Mouse (Mus musculus): ENCODE measurements around the gene Slitrk2. TPM values are rescaled to one million over a fixed set of nuclear protein-coding genes. Genes with fewer than 3 reads are reported as not detected.

Gene Slitrk2
- 0.10 and 0.36 TPM in 2 replicates for polyA plus RNA-seq (2016; fragmentation: Nextera tagmentation; extraction: Ambion mirVana)

GRCm38 (mm10) chrX:66648911-66649620, at the start of gene Slitrk2:
TSS of gene Slitrk2 (plus strand) at chrX:66649318.
- Histone ChIP-seq H3K4me3 (peak within 1 kb of the TSS; percentile 44), H3K27me3 (ENCODE audit: low read depth, poor library complexity, severe bottlenecking) (peaks cover 43% of the 10 kb centered on the region), H3K36me3 (no peaks in the 10 kb centered on the region), H3K4me1 (0 out of 2 replicates have a peak, but pooled peaks cover 4% of the 10 kb centered on the region), H3K27ac (no peak within 1 kb of the TSS), H3K9me3 (replicated peaks) (no peaks in the 10 kb centered on the region)
- DNase-seq (ENCODE audit: low spot score): peak; percentile 36
- WGBS: 9% methylated on average over 25 of the region's 25 CpGs

- no peak overlapping the region for H3K27ac ChIP-seq
- H3K9me3 ChIP-seq (replicated peaks): no peaks in the 10 kb centered on the region
- no peaks in the 10 kb centered on the region for H3K27me3 ChIP-seq (ENCODE audit: low read depth, poor library complexity, severe bottlenecking)
- no peaks in the 10 kb centered on the region for H3K4me1 ChIP-seq
- H3K4me3 ChIP-seq: no peak overlapping the region
- DNase-seq (ENCODE audit: low spot score): no peak
- H3K36me3 ChIP-seq: no peaks in the 10 kb centered on the region
- 88% methylated on average over 3 of the region's 3 CpGs for WGBS
Observed at GRCm38 (mm10) chrX:66605490-66605889, 43.6 kb upstream of the Slitrk2 start.

- H3K27ac ChIP-seq: no peak overlapping the region
- peak; percentile 43 for DNase-seq (ENCODE audit: low spot score)
- 0 out of 2 replicates have a peak, but pooled peaks cover 4% of the 10 kb centered on the region for H3K4me1 ChIP-seq
- H3K36me3 ChIP-seq: no peaks in the 10 kb centered on the region
- WGBS: 11% methylated on average over 14 of the region's 21 CpGs
- peaks cover 62% of the 10 kb centered on the region for H3K27me3 ChIP-seq (ENCODE audit: low read depth, poor library complexity, severe bottlenecking)
- no peaks in the 10 kb centered on the region for H3K9me3 ChIP-seq (replicated peaks)
- H3K4me3 ChIP-seq: peak overlapping the region; percentile 46
Observed at GRCm38 (mm10) chrX:66652455-66653144, 3.5 kb downstream of the Slitrk2 start.

- Histone ChIP-seq H3K27ac (no peak overlapping the region), H3K4me1 (0 out of 2 replicates have a peak, but pooled peaks cover under 1% of the 10 kb centered on the region), H3K4me3 (no peak overlapping the region), H3K36me3 (no peaks in the 10 kb centered on the region), H3K27me3 (ENCODE audit: low read depth, poor library complexity, severe bottlenecking) (peaks cover 34% of the 10 kb centered on the region), H3K9me3 (replicated peaks) (no peaks in the 10 kb centered on the region)
- 41% methylated on average over 2 of the region's 2 CpGs for WGBS
- DNase-seq (ENCODE audit: low spot score): no peak
Observed at GRCm38 (mm10) chrX:66657365-66657764, 8.2 kb downstream of the Slitrk2 start.

- H3K9me3 ChIP-seq (replicated peaks): no peaks in the 10 kb centered on the region
- H3K27ac ChIP-seq: no peak overlapping the region
- WGBS: 98% methylated on average over 4 of the region's 4 CpGs
- H3K36me3 ChIP-seq: no peaks in the 10 kb centered on the region
- no peaks in the 10 kb centered on the region for H3K27me3 ChIP-seq (ENCODE audit: low read depth, poor library complexity, severe bottlenecking)
- no peak overlapping the region for H3K4me3 ChIP-seq
- H3K4me1 ChIP-seq: no peaks in the 10 kb centered on the region
- DNase-seq (ENCODE audit: low spot score): no peak
Observed at GRCm38 (mm10) chrX:66676959-66677358, 27.8 kb downstream of the Slitrk2 start.

- no peaks in the 10 kb centered on the region for H3K36me3 ChIP-seq
Observed at GRCm38 (mm10) chrX:66678646-66679045, 29.5 kb downstream of the Slitrk2 start.

More at GRCm38 (mm10) chrX:66678646-66679045, 29.5 kb downstream of the Slitrk2 start:
- 32% methylated on average over 7 of the region's 7 CpGs for WGBS
- Histone ChIP-seq H3K27ac (no peak overlapping the region), H3K4me3 (no peak overlapping the region), H3K4me1 (no peaks in the 10 kb centered on the region), H3K27me3 (ENCODE audit: low read depth, poor library complexity, severe bottlenecking) (no peaks in the 10 kb centered on the region), H3K9me3 (replicated peaks) (no peaks in the 10 kb centered on the region)
- DNase-seq (ENCODE audit: low spot score): no peak
